Mouse (Mus musculus): Measurements from ENCODE around the gene Rsph4a. TPM values are rescaled to one million over a fixed set of nuclear protein-coding genes. Genes with fewer than 3 reads are reported as not detected.

Gene Rsph4a
- total RNA-seq, 2 experiments from 2014 or later, result not detected

- H3K4me3 ChIP-seq, result no peak overlapping the region
- TF ChIP-seq CTCF (IDR thresholded peaks at IDR 0.05), result no peak
- no peak for DNase-seq
- intact Hi-C loops (cut with DNase I), result no loop called here
- no peak overlapping the region for H3K27ac ChIP-seq
Measured at GRCm38 (mm10) chr10:33952509-33952908, 47.6 kb downstream of the Rsph4a start.

Other genes starting within 250 kb of the Rsph4a start
- gene Sult3a2, start 118.4 kb upstream of the Rsph4a start, total RNA-seq (2021), result not detected
- not detected for gene Sult3a1, start 47.4 kb upstream of the Rsph4a start, total RNA-seq (2021)
- 1 to 10 TPM; 8.1 to 8.3 TPM for gene Zup1, start 46.2 kb downstream of the Rsph4a start, total RNA-seq (2021)
- gene Rwdd1, start 114.5 kb downstream of the Rsph4a start, total RNA-seq (2021), result 100 to 1,000 TPM; 165 to 167 TPM
- not detected for gene Trappc3l, start 132.5 kb downstream of the Rsph4a start, total RNA-seq (2021)
- not detected for gene Calhm4, start 139.2 kb downstream of the Rsph4a start, total RNA-seq (2021)
- under 1 TPM; 0.31 to 0.38 TPM for gene Calhm5, start 191.4 kb downstream of the Rsph4a start, total RNA-seq (2021)
- gene Calhm6, start 222.9 kb downstream of the Rsph4a start, total RNA-seq (2021), result not detected